Mouse (Mus musculus): ENCODE data around the gene Ywhaq. TPM values are rescaled to one million over a fixed set of nuclear protein-coding genes. Genes with fewer than 3 reads are reported as not detected.
A peak's percentile ranks its signal among the peaks of the same experiment; 100 is the strongest.

Ywhaq gene
- polyA plus RNA-seq, 1 experiment from 2014 or later = 184 TPM

DNA sequence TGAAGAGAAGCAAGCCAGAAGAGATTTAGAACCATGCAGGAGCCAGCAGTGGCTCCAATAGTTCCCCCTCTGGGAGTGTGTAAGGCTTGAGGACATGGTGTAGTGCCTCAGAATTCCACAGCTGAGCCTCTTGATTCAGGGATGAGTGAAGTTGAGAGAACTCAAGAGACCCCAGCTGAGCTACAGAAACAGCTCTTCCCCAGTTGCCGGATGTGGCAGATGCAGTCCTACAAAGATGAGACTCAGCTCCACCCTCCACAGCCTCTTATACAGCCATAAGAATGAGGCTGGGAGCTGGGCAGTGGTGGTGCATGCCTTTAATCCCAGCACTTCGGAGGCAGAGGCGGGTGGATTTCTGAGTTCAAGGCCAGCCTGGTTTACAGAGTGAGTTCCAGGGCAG, 20.9 kb upstream of the Ywhaq start:
- H3K4me2 ChIP-seq = no peak overlapping the region

DNA sequence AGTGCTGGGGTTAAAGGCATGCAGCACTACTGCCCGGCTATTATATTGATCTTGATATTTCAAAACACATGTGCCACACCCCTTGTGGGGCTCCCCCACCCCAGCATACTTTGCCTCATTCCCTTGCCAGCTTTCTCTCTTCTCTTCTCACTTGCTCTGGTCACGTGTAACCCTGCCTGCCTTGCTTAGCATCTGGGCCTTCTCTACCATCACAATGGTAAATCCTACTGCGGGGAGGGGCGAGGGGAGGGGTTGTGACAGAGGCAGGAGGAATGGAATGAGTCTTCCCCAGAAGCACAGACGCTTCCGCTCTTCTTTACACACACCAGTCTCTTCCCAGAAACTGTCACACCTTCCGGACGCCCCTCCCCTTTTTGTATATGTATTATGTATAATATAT, 14.5 kb upstream of the Ywhaq start:
- no peaks in the 10 kb centered on the region for H3K27me3 ChIP-seq
- no peaks in the 10 kb centered on the region for H3K4me1 ChIP-seq (replicated peaks)
- H3K36me3 ChIP-seq (replicated peaks) = no peaks in the 10 kb centered on the region
- 68% methylated on average over 8 of the region's 8 CpGs for WGBS (ENCODE audit: insufficient replicate concordance)
- no peak overlapping the region for H3K27ac ChIP-seq (replicated peaks)
- no peak for ATAC-seq (ENCODE audit: insufficient read depth)
- H3K9me3 ChIP-seq (replicated peaks) = no peaks in the 10 kb centered on the region
- no peak overlapping the region for H3K4me3 ChIP-seq (replicated peaks)
- H3K4me2 ChIP-seq = no peak overlapping the region
- H3K9ac ChIP-seq = no peak overlapping the region

More for the DNA sequence above, 20.9 kb upstream of the Ywhaq start:
- Histone ChIP-seq H3K9ac (no peak overlapping the region), H3K27me3 (no peaks in the 10 kb centered on the region), H3K36me3 (replicated peaks) (no peaks in the 10 kb centered on the region), H3K27ac (replicated peaks) (no peak overlapping the region), H3K9me3 (replicated peaks) (no peaks in the 10 kb centered on the region), H3K4me1 (replicated peaks) (no peaks in the 10 kb centered on the region), H3K4me3 (replicated peaks) (no peak overlapping the region)
- 66% methylated on average over 3 of the region's 3 CpGs for WGBS (ENCODE audit: insufficient replicate concordance)
- ATAC-seq (ENCODE audit: insufficient read depth) = no peak

DNA sequence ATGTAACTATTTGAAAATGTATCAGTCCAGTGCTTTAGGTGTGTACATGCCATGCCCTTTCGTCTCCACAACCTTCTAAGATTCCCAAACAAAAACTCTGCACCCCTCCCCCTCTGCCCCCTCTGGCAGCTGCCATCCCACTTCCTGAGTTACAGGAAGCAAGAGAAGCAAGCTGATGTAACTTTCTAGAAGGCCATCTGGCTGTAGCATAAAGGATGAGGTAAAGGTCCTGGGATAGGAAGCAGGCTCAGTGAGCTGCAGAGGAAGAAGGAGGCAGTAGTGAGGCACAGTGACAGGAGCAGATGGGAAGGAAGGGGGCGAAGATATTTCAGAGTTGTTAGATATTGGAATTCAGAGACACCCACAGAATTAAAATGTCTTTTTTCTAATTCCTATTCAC, 13.6 kb upstream of the Ywhaq start:
- Histone ChIP-seq H3K4me3 (replicated peaks) (no peak overlapping the region), H3K9me3 (replicated peaks) (no peaks in the 10 kb centered on the region), H3K4me2 (no peak overlapping the region), H3K9ac (no peak overlapping the region), H3K4me1 (replicated peaks) (peaks cover 5% of the 10 kb centered on the region), H3K27ac (replicated peaks) (no peak overlapping the region), H3K27me3 (no peaks in the 10 kb centered on the region; the same call in 1 of the 2 replicates), H3K36me3 (replicated peaks) (no peaks in the 10 kb centered on the region)
- no peak for ATAC-seq (ENCODE audit: insufficient read depth)
- 31% methylated on average over 2 of the region's 2 CpGs for WGBS (ENCODE audit: insufficient replicate concordance)

DNA sequence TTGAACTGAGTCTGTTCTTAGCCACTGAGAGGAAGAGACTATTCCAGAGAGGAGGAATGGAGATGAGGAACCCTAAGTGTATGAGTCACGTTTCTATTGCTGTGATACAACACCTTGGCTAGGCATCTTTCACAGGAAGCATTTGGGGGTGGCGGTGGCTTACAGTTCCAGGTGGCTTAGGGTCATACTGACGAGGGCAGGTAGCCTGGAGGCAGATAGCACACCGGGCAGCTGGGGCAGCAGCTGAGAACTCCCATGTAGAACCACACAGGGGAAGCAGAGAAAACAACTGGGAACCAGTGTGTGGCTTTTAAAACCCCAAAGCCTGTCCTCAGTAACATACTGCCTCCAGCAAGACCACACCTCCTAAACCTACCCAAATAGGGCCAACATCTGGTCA, 12.7 kb upstream of the Ywhaq start:
- H3K4me3 ChIP-seq (replicated peaks) = no peak overlapping the region
- no peaks in the 10 kb centered on the region; the same call in 1 of the 2 replicates for H3K27me3 ChIP-seq
- H3K4me2 ChIP-seq = no peak overlapping the region
- peaks cover 9% of the 10 kb centered on the region for H3K4me1 ChIP-seq (replicated peaks)
- ATAC-seq (ENCODE audit: insufficient read depth) = no peak
- WGBS (ENCODE audit: insufficient replicate concordance) = 45% methylated on average over 4 of the region's 4 CpGs
- no peak overlapping the region for H3K9ac ChIP-seq
- H3K36me3 ChIP-seq (replicated peaks) = no peaks in the 10 kb centered on the region
- no peak overlapping the region for H3K27ac ChIP-seq (replicated peaks)
- no peaks in the 10 kb centered on the region for H3K9me3 ChIP-seq (replicated peaks)

DNA sequence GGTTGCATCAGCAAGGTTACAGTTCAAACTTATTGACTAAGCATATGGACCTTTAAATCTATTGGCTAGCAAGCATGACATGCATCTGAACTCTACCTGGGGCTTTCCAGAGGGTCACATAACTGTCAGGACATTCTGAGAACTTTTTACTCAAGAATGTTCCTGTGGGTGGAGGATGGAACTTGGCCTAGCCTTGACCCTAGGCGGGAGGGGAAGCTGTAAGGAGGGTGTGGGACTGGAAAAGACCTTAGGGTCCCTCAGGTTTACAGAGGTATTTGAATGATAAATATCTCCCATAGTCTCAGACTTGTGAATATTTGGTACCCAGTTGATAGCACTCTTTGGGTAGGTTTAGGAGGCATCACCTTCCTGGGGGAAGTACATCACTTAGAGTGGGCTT, 11.6 kb upstream of the Ywhaq start:
- no peaks in the 10 kb centered on the region; the same call in 1 of the 2 replicates for H3K27me3 ChIP-seq
- peaks cover 9% of the 10 kb centered on the region for H3K4me1 ChIP-seq (replicated peaks)
- no peak overlapping the region for H3K4me2 ChIP-seq
- no peak for ATAC-seq (ENCODE audit: insufficient read depth)
- H3K9ac ChIP-seq = no peak overlapping the region
- 49% methylated on average over 1 of the region's 1 CpGs for WGBS (ENCODE audit: insufficient replicate concordance)
- H3K36me3 ChIP-seq (replicated peaks) = no peaks in the 10 kb centered on the region
- H3K4me3 ChIP-seq (replicated peaks) = no peak overlapping the region
- no peaks in the 10 kb centered on the region for H3K9me3 ChIP-seq (replicated peaks)
- H3K27ac ChIP-seq (replicated peaks) = no peak overlapping the region

DNA sequence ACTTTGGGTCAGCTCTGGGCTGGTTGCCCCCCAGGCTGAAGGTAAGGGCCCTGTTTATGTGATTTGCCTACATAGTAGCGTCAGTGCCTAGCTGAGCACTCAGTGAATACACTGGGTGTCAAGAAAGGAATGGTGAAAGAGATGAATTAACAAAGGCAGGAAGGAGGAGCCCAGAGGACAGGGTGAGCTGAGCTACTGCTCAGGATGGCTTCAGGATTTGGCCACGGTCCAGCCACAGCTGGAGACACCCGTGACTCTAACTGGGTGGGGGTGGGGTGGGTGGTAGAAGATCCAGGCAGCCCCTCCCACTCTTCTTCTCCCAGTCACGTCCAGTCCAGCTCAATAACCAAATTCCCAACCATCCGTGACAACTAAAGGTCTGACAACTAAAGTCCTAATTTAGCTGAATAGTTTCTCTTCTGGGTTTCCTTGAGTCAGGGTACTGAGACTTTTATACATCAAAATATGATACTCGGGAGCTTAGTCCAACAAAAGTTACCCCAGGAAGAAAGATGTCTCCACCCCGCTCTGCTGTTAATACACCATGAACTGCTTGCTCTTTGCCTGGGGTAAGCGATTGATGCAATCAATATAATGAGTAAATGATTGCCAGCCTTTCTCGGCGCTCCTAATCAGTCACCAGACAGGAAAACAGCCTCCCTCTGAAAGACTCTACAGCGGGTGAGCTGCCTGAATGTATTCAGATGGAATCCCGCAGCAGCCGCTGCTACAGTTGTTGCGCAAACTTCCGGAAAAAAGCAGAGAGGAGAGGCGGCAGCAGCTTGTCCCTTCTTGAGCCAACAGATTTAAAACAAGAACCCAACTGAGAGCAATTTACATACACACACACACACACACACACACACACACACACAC, 8.9 kb upstream of the Ywhaq start:
- WGBS (ENCODE audit: insufficient replicate concordance) = 8% methylated on average over 16 of the region's 16 CpGs
- peak overlapping the region; percentile 75 for H3K27ac ChIP-seq (replicated peaks)

DNA sequence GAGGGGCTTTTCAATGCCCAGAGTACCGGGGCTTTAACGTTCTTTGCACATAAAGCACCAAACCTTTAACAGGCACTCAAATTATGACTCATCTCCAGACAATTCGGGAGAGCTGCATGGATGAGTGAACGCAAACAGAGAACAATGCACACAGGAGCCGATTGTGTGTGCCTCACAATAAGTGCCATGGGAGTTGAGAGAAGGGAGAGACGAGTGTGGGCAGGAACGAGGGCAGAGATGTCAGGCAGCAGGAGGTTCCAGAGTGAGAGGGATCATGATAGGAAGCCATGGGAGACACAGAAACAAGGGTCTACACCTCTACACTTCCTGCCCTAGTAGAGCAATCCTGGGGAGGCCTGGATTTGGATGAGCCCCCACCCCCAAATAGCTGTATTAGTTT, 7.2 kb upstream of the Ywhaq start:
- no peak overlapping the region for H3K4me2 ChIP-seq
- H3K36me3 ChIP-seq (replicated peaks) = no peaks in the 10 kb centered on the region
- H3K27me3 ChIP-seq = no peaks in the 10 kb centered on the region; the same call in 1 of the 2 replicates
- H3K9me3 ChIP-seq (replicated peaks) = no peaks in the 10 kb centered on the region
- no peak overlapping the region for H3K4me3 ChIP-seq (replicated peaks)
- H3K9ac ChIP-seq = no peak overlapping the region
- no peak overlapping the region for H3K27ac ChIP-seq (replicated peaks)
- 55% methylated on average over 7 of the region's 7 CpGs for WGBS (ENCODE audit: insufficient replicate concordance)
- peaks cover 18% of the 10 kb centered on the region for H3K4me1 ChIP-seq (replicated peaks)
- no peak for ATAC-seq (ENCODE audit: insufficient read depth)

More for the DNA sequence above, 8.9 kb upstream of the Ywhaq start:
- Histone ChIP-seq H3K4me1 (replicated peaks) (peaks cover 18% of the 10 kb centered on the region), H3K4me3 (replicated peaks) (peak overlapping the region; percentile 28), H3K27me3 (no peaks in the 10 kb centered on the region; the same call in 1 of the 2 replicates), H3K4me2 (peak overlapping the region; percentile 48), H3K9me3 (replicated peaks) (no peaks in the 10 kb centered on the region), H3K9ac (no peak overlapping the region), H3K36me3 (replicated peaks) (no peaks in the 10 kb centered on the region)
- peak; percentile 87 for ATAC-seq (ENCODE audit: insufficient read depth)

DNA sequence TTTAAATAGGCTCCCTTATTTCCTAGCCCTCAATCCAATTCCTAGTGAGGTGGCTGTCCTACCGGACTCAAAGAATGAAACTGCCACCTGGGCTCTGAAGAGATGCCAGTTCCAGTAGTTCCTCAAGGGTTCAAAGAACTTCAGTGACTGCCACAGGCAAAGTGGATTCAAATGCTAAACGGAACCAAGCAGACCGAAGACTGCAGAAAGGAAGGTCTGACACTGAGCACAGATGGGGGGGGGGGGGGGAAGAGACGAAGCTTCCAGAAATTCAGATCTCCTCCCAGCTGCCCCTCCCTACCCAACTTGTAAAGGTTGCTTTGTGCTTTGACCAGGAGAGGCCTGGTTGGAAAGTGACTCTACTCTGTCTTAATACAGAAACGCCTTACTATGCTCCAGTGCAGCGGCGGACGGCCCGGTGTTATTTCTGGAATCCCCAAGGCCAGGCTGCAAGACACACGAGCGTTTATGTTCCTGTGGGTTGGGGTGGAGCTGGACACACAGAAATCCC, 1.2 kb upstream of the Ywhaq start:
- peaks cover 11% of the 10 kb centered on the region for H3K36me3 ChIP-seq (replicated peaks)
- peak overlapping the region; percentile 94 for H3K4me3 ChIP-seq (replicated peaks)
- peaks cover 51% of the 10 kb centered on the region for H3K4me1 ChIP-seq (replicated peaks)
- no peak overlapping the region for H3K27ac ChIP-seq (replicated peaks)
- H3K27me3 ChIP-seq = no peaks in the 10 kb centered on the region
- peak overlapping the region; percentile 90 for H3K4me2 ChIP-seq
- WGBS (ENCODE audit: insufficient replicate concordance) = 68% methylated on average over 11 of the region's 11 CpGs
- no peak for ATAC-seq (ENCODE audit: insufficient read depth)
- no peaks in the 10 kb centered on the region for H3K9me3 ChIP-seq (replicated peaks)
- H3K9ac ChIP-seq = 0 out of 2 replicates have a peak overlapping the region, but pooled peaks have one; percentile 22

DNA sequence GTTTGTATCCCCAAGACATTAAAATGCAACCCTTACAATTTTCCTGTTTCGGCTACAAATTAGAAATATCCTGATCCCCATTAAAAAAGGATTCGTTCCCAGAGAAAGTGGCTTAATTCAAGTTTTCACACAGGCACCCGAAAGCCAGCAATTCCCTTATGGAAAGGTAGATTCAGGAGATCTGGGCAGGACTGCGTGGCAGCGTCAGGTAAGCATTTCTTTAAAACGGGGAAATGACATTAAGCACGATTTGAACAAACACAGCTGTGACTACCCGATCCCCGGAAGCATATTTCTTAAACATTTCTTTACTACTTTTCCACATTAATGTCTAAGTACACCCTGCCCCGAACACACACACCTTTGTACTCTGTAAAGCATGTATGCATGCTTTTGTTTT, 646 bp upstream of the Ywhaq start:
- no peak for ATAC-seq (ENCODE audit: insufficient read depth)
- Histone ChIP-seq H3K36me3 (replicated peaks) (peaks cover 16% of the 10 kb centered on the region), H3K27me3 (no peaks in the 10 kb centered on the region), H3K4me3 (replicated peaks) (peak overlapping the region; percentile 94), H3K27ac (replicated peaks) (peak overlapping the region; percentile 99), H3K4me2 (peak overlapping the region; percentile 90), H3K4me1 (replicated peaks) (peaks cover 51% of the 10 kb centered on the region), H3K9me3 (replicated peaks) (no peaks in the 10 kb centered on the region), H3K9ac (peak overlapping the region; percentile 84)
- 9% methylated on average over 10 of the region's 10 CpGs for WGBS (ENCODE audit: insufficient replicate concordance)

DNA sequence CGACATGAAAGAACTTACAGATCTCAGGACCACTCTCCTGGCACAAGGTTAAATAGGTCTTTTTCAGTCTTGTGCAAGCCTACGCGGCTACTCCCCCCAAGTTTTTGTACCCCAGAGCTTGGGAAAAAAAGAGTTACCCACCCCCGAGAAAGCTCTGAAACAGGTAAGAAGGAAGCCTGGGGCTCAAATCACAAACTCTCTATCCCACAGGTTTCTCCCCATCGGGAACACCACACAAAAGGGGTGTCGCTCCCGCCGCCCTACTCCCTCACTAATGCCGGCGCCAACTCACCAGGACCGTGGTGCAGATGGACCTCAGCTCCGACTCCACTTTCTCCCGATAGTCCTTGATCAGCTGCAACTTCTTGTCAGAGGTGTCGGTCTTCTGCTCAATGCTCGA, 931 bp downstream of the Ywhaq start:
- under 1% methylated on average over 14 of the region's 15 CpGs for WGBS (ENCODE audit: insufficient replicate concordance)
- peak overlapping the region; percentile 90 for H3K4me2 ChIP-seq
- no peaks in the 10 kb centered on the region for H3K9me3 ChIP-seq (replicated peaks)
- peaks cover 55% of the 10 kb centered on the region for H3K4me1 ChIP-seq (replicated peaks)
- no peaks in the 10 kb centered on the region for H3K27me3 ChIP-seq
- peaks cover 32% of the 10 kb centered on the region for H3K36me3 ChIP-seq (replicated peaks)
- peak overlapping the region; percentile 94 for H3K4me3 ChIP-seq (replicated peaks)
- H3K9ac ChIP-seq = peak overlapping the region; percentile 60
- H3K27ac ChIP-seq (replicated peaks) = peak overlapping the region; percentile 51
- ATAC-seq (ENCODE audit: insufficient read depth) = no peak

DNA sequence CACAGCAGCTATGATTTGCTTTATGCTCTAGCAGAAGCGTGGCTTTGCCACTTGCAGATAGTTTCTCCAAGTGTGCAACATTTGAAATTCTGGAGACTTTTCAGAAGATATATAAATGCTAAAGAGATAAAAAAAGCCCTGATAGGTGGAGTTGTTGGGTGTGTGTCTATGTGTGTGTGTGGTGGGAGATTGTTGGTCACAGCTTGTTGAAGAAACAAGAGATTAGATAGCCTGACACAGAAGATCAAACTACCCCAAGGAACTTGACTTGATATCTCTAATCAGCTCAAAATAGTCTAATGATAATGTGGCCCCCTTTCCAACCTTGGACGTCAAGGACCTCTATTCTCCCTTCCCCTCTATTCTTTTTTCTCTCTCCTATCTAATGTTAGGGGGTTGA, 6.8 kb downstream of the Ywhaq start:
- ATAC-seq (ENCODE audit: insufficient read depth) = peak; percentile 76
- Histone ChIP-seq H3K4me2 (no peak overlapping the region), H3K27ac (replicated peaks) (peak overlapping the region; percentile 7), H3K9me3 (replicated peaks) (no peaks in the 10 kb centered on the region), H3K36me3 (replicated peaks) (peaks cover 71% of the 10 kb centered on the region), H3K9ac (no peak overlapping the region), H3K4me1 (replicated peaks) (peaks cover 53% of the 10 kb centered on the region), H3K4me3 (replicated peaks) (no peak overlapping the region), H3K27me3 (no peaks in the 10 kb centered on the region)
- WGBS (ENCODE audit: insufficient replicate concordance) = 33% methylated on average over 2 of the region's 2 CpGs
